Mouse (Mus musculus): ENCODE results near the gene Slc13a2.

Gene Slc13a2

DNA sequence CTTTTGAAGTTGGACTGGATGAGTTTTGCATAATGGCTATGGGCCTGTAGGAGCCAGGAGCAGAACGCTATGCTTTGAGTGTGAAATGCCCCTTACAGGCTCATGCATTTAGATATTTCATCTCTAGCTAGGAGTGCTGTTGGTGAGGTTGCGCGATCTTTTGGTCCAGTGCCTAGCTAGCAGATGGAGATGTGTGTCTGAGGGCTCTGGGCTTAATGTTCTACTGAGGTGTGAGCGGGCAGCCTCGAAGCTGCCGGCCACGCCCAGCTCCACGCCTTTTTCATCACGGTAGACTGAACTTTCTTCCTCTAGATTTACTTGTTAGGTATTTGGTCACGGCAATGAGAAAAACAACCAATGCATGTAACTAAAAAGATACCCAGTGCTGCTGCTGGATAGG, 9.2 kb upstream of the Slc13a2 start:
- DNase-seq = peak; percentile 71 to 81

DNA sequence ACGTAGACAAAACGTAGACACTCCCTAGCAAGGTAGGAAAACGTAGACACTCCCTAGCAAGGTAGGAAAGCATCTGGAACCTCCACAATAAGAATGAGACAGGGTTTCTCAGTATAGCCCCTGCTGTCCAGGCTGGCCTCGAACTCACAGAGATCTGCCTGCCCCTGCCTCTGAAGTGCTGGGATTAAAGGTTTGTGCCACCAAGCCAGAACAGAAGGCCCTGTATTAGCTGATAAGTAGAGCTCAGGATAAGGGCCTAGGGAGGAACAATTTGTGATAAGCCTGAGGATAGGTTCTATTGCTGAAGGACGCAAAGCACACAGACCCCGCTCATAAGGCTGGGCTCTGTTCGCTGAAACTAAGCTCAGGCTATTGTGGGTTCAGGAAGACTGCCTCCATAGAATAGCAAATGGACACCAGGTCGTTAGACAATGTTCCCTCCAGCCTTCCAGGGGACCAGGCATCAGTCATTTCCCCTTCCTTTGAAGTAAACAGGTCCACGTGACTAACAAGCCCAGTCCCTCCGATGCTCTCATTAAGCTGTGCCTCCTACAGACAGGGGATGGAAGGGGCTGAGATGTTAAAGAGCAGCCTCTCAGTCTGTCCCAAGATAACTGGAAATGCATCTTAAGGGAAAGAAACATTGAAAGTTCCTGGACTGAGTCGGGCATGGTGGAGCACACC, 8.3 kb upstream of the Slc13a2 start:
- no peak for DNase-seq

DNA sequence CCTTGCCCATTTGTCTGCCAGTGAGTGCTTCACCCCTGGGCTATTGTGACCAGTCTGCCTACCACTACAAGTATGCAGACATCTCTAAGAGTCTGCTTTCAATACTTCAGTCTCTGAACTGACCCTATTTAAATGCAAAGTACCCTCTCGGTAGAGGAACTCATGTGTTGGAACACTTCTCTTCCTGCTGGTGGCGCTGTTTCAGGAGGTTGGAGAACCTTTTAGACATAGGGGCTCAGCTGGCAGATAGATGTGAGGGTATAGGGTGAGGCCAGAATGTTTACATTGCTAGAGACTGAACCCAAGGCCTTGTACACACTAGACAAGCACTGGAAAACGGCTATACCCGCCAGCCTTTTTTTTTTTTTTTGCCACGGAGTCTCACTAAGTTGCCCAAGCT, 6.3 kb upstream of the Slc13a2 start:
- no peak for DNase-seq

DNA sequence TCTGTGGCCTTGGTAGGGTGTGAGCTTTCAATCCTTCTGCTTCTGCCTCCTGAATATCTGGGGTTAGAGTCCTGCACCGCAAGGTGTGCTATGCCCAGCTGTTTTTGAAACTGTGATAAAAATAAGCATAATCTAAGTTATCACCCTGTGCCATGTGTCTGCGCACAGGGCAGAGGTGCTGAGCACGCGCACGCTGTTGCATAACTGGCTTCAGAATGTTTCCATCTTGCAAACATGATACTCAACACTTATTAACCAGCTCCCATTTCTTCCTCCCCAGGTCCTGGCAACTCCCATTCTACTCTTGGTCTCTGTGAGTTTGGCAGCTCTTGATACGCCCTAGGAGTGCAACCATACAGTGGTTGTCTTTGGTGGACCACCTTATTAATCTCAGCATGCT, 5.6 kb upstream of the Slc13a2 start:
- peak; percentile 71 to 80 for DNase-seq

DNA sequence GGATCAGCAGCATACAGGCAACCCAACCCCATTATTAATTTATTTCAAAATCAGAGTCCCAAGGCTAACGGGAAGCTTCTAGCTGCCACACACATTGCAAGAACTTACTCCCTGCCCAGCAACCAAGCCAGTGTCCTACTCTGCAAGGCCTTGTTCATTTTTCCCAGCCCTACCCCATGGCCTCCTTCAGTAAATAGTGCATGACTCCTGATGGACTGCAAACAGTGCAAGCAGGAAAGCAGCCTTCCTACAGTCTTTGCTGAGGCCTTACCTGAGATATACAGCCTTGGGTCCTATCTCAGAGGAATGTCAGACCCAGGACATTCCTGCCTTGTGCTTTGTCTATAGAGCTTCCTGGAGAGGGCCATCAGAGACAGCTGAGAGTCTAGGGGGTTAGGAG, 3.6 kb upstream of the Slc13a2 start:
- no peak for DNase-seq

DNA sequence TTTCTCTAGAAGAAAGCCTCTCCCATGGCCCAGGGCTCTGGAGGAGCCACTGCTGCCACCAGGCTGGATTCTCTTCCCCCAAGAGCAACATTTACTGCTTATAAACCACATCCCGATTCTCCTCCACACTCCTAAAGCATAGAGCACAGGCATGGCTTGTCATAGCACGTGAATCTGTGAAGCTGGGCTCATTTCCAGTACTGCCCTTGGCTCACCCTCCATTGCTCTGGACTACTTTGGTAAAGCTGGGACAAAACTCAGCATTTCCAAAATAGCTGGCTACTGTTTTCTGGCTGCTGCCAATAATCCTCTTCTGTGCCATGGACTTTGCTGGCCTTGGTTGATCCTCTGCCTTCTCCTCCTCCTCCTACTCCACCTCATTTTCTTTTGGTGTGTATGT, 2.3 kb upstream of the Slc13a2 start:
- peak; percentile 65 to 74 for DNase-seq

DNA sequence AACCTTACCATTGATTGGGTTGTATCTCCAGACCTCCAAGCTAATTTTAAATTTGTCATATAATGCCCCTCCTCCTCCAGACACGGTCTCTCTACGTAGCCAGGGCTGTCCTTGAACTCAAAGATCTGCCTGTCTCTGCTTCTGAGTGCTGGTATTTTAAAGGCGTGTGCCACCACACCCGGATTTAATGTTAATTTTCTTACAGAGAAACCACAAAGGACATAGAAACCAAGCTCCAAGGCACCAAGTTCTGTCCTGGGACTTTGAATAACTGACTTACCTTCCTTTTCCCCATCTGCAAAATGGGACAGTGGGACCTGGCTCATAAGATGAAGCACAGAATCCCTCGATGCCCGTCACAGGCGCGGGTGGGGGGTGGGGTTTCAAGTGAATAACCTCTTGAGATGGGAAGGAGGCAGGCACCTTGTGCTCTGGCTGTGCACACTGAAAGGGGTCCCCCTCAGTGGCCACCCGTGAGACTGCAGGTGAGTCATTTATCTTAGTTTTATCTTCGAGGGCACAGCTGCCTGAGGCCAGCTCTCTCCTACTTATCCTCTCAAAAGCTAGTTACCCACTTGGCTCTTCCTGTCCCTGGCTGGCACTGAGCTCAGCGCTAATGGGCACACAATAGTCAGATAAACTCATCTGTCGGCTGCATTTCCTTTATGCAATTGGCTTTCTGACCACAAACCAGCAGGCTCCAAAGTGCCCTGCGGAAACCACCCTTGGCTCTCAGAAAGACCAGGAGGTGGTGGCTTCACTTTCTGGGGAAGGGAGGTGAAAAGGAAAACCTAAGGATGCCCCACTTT, 612 bp downstream of the Slc13a2 start:
- no peak for DNase-seq

DNA sequence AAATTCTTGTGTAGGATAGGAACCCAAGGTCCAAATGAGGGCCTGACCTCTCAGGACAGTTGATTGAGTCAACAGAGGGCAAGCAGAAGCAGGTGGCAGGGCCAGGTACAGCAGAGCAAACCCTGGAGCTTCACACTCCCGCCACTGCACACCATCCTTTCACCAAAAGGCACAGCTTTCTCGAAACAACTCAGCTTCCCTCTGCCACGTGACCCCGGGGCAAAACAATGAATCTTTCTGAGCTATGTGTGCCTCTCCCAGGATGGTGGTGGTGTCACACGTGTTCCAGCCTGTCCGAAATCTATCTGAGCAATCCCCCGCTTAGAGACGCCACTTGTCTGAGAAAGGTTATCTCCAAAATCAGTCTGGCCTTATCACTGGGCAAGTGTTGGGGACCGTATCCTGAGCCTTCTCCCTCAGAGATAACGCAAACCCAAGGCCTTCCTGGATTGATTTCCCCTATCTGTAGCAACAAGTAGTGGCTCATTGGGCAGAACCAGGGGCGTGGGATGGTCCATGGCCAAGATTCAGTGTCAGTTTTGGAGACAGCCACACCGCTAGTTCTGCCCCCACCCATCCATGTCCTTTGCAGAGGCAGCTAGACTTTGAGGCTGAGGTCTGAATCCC, 1.6 kb downstream of the Slc13a2 start:
- DNase-seq = peak in 1 of 2 experiments; percentile 49

DNA sequence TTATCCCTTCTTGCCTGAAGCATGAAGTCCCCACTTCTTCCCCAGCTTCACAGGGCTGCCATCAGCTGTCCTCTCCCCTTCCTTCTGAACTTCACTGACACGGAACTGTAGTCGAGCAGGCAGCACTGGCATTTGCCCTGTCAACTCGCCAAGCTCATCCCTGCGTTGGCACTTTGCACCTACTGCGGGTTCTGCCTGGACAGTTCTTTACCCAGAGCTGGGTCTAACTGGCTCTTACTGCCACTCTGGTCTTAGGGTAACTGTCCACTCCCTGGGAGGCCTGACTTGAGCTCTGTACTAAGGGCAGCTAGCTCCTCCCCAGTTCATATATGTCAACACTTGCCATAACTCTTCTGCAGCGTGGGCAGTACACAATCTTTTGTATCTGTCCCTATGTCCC, 5.2 kb downstream of the Slc13a2 start:
- peak; percentile 90 to 95 for DNase-seq

DNA sequence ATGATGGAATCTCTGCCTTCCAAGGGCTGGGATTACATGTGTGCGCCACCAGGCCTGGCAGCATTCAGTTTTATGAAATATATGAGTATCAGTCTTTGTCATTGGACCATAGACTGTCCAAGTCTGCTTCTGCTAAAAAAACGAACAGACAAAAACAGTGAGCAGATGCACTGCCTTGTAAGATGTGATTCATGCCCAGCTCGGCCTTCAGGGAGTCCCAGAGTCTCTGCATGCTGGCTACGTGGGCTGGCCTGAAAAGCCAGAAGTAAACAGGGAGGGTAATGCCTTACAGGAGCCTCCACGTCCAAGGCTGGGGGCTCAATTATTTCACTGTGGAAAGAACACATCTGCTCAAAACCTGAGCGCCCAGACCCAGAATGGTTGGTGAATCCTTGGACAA, 9.2 kb downstream of the Slc13a2 start:
- peak in 1 of 2 experiments; percentile 11 for DNase-seq

DNA sequence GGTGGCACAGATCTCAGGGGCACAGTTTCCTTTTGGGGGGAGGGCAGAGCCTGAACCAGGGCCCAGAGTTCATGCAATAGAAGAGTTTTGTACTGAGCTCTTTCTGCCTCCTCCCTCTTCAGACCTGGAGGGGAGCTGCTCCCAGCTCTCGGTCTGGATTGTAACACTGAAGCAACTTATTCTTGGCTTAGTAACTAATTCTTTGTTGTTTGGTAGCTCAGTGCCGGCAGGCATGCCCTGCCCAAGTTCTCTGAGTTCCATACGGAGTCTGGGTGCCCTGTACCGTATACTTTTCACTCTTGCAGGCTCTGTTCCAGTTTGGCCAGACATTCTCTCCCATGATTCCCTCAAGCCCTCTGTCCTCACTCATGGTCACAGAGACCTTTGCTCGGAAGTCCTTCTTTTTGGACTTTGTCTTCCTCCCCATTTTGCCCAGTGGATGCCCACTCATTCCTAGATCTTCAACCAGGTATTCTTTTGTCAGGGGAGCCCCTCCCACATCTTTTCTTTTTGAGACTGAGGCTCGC, 9.6 kb downstream of the Slc13a2 start:
- DNase-seq = peak; percentile 60 to 69

DNA sequence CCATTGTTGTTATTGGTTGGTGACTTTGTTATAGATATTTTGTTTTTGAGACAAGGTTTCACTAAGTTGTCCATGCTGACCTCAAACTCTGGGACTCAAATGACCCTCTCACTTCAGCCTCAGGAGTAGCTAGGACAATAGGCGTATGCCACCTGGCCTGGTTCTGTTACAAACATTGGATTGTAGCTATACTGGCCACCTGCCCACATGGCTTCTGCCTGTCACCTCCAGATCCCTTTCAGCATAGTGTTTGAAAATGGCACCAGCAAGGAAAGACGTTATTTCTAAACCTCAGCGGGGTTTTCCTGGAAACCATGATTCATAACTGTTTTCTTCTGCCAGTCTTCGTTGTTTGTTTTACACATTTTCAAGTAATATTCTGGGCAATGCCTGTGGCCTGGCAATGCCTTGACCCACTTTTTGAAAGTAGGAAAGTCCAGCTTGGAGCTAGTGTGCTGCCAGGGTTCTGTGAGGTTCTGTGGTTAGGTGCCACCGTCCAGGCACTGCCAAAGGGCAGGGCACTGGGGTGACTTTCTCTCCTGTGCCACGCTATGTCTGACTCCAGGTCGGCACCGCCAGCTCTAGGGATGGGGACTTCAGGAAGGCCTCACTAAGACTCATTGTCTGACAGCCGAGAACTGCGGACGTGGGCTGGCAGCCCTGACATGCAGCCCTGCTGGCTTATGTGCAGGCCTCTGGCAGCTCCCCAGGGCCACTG, 10.3 kb downstream of the Slc13a2 start:
- DNase-seq = peak in 1 of 2 experiments; percentile 69

DNA sequence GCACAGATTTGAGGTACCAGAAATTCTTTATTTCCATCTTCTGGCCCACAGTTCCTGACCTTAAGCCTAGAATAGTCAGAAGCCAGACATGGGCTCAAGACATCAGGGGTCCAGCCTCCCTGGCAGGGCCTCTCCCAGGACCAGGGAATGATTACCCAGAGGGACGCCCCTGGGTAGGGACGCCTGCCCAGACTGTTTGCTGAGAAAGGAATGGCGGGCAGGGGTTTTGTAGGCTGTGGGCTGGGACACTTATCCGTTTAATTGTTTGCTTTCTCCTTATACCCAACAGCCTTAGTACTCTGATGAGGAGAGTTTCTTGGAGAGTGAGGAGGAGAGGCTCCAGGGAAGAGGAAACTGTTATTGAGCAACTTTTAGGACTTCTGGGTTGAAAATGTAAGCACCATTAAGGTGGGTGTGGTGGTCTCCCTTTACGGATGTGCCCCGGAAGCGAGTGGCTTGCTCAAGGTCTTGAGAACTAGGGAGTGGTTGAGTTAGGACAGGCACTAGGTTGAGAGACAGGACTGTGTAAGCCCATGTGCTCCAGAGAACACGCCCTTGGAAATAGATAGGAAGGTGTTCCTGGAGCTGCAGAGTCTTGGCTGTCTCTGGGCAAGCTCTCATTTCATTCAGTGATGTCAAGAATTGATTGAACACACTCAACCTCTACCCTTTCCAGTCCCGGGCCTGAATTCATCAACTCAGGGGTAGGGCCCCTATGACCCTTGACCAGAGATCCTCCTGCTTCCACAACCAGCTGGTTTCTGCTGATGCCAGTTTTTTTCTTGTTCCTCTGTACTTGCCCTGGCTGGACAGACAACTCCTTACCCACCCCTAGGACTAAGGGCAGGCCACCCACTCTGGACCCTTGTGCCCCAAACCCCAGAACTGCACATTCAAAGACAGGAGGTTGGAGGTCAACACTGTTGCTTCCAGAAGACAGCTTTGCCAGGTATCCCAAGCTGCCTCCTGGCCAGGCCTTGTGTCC, 13.5 kb downstream of the Slc13a2 start:
- peak; percentile 66 to 87 for DNase-seq

DNA sequence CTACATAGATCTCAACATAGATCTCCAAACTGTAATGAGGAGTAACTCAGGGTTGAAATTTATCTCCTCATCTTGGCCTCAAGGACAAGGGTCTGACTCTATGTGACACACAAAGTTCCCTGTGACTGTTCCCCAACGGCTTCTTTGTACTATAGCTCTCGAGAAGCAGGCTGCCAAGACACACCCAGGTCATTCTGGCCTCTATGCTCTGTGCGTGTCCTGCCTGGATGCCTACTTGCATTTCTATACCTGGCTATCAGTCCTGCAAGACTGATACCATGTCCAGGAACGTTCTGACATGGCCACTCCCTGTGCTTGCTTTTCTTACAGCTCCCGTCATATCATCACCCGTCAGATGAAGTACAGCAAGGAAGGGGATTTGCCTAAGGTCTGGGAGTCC, 20.0 kb downstream of the Slc13a2 start:
- DNase-seq = peak in 1 of 2 experiments; percentile 9

DNA sequence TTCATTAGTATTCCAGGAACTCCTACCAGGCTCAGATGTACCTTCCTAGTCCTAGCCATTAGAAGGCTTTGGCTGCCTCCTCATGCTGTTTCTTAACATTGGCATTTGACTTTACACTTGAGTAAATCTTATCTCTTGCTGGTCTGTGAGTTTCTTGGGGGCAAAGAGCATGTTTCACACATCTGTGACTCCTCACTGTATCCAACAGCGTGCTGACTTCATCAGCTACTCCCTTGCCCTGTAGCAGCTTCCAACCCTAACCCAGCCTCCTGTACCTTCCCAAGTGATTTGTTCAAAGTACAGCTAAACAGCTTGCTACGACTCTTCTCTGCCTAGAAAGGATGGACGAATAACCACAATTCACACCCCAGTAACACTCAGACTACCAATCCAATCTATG, 20.5 kb downstream of the Slc13a2 start:
- peak in 1 of 2 experiments; percentile 84 for DNase-seq

DNA sequence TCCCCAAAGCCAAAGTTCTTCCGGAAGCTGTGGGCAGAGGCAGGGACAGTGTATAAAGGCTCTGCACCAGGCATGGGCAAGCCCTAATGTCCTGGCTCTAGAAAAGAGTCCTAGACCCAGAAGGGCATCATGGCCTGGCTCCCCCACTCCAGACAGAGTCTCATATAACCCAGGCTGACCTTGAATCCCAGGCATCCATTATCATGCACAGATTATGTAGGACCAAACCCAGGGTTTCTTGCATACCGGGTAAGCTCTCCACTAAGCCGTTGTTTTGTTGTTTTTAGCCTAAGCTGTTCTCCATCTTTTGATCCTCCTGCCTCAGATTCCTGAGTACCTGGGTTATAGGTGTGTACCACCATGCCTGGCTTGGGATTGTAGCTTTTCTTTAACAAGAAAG, 21.1 kb downstream of the Slc13a2 start:
- no peak for DNase-seq

DNA sequence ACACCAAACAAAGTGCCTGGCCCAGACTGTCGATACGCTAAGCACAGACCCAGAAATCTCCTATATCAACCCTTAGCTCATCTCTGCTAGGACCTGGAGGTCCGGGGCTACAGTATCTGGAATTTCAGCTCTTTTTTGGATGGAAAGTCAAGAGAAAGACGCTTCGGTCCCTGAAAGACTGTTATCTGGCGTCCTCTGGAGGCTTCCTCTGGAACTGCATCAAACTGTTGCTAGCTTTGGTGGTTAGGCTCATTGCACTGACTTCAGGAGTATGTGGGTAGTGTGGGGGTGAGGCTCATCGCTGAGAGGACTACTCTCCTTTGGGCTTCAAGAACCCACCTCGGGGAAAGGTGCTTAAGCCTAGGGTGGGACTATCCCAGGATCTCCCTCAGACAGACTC, 22.3 kb downstream of the Slc13a2 start:
- peak; percentile 66 to 81 for DNase-seq

DNA sequence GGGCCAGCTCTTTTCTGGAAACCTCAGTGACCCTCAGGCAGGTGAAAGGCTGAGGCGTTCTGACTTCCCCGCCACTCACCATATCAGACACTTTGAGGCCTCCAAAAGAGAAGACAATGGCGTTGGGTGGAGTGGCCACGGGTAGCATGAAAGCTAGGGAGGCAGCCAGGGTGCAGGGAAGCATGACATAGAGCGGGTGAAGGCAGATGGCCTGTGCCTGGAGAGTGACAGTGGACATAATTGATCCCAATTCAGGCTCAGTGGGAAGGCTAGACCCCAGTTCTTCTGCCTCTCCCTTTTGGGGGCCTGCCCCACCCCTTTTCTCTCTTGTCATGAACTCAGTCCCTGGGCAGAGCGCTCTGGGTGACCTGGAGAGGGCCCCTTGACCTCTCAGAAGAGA, 23.8 kb downstream of the Slc13a2 start:
- DNase-seq = no peak

DNA sequence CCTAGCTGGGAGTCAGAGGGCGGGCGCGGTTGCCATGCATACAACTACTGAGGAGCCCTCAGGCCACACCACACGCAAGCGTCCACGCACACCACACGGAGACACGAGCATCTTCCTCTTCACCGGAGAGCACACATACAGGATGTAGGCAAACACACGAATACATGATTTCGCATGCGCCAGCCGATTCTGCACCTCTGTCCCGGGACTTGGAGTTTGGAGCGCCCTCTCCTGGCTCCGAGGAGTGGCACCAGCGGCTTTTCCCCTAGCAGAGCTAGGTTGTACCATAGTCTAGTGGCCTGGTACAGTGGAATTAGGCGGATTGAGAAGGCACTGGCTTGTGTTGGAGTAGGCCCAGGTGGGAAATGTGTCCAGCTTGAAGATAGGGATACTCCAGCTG, 24.6 kb downstream of the Slc13a2 start:
- DNase-seq = peak; percentile 65 to 83

DNA sequence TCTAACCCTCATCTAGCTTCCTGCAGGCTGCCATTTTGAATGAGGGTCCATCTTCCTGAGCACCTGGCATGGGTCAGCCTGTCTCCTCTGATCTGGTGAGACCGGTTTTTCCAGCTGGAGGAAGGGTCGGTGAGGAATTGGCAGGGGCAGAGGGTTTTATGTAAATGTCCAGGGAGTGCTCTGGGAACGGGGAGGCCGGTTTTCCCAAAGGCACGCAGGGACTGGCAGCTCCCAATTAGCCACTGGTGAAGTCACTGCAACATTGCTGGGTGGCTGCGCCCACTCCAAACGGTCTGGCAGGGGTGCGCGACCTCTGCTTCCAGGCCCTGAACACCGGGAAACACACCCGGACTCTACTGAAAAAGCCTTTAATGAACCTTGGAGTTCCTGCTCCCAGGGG, 25.1 kb downstream of the Slc13a2 start:
- no peak for DNase-seq

DNA sequence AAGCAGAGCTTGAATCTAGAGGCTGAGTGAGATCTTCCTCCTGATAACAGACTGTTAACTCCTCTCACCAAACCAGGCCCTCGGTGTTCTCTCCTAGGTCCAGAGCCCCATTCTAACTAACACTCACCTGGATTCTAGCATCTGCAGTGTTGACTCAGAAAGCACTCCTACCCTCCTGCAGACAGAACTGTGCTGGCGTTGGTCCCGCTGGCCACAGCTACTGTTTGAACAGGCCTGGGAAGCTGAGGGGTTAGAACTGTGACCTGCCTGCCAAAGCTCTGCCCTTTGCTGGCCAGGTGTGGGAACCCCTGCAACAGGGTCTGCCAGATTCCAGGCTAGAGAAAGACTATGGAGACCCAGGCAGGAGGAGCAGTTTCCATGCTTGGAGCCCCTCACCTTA, 29.3 kb downstream of the Slc13a2 start:
- DNase-seq = no peak

All from kidney, postnatal 36 days (tissue).